Mouse (Mus musculus) testis, adult 2 months (tissue): ENCODE results near the gene Trib3.

Source experiments
- CTCF ChIP-seq: fragments of 200-500 bp; IDR thresholded peaks from 2 replicates; pipeline ENCODE4 v1.5.1; 2012; ENCODE audit warnings: low read depth, mild to moderate bottlenecking, inconsistent platforms, low read length, moderate library complexity; ENCODE audit not compliant: control insufficient read depth, insufficient read depth, insufficient replicate concordance
- POLR2A ChIP-seq: fragments of 200-500 bp; IDR thresholded peaks from 2 replicates; pipeline ENCODE4 v1.6.1; 2012; ENCODE audit warnings: low read depth, mild to moderate bottlenecking, inconsistent platforms, low read length, moderate library complexity; ENCODE audit not compliant: control insufficient read depth

DNA sequence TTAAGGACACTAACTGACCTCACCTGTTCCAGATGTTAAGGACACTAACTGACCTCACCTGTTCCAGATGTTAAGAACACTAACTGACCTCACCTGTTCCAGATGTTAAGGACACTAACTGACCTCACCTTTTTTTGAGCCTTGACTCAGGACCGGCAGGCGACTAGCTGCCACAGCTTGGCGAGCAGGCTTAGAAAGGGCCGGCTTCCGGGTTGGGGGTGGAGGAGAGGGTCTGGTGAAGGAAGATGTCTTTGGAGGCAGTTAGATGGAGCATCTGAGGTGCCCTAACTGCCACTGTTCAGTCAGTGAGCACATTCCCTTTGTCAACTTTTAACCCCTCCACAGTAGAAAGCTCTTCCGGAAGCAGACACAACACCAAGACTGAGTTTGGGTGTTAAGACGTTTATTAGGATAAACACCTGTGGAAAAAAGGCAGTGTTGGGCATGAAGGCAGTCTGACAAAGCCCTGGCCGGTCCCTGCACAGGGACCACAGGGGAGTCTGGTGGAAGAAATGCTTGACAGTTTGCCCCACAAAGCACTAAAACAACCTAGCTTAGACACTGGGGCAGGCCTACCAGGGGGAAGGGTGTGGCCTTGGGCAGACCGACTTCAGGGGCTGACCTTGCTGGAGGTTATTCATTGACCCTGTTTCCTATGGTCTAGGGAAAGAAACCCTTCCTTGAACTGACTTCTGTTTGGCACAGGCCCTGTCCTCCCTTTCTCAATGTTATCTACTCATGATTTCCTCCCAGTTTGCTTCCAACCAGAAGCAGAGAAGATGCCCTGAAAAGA, 49.6 kb upstream of the Trib3 start:
- TF ChIP-seq CTCF (no peak), POLR2A (no peak)
